Mouse (Mus musculus): ENCODE data around the gene Dnaaf3. TPM values are rescaled to one million over a fixed set of nuclear protein-coding genes. Genes with fewer than 3 reads are reported as not detected.

Dnaaf3 gene
- polyA plus RNA-seq, 1 experiment from 2014 or later, result 2.3 TPM

Other genes starting within 250 kb of the Dnaaf3 start
- gene Ncr1, start 194.7 kb downstream of the Dnaaf3 start, polyA plus RNA-seq (2018), result 0.26 TPM in 1 of 3 replicates, not detected in the others
- 0.06 to 0.14 TPM in 2 of 3 replicates, not detected in the other for gene Gp6, start 134.7 kb downstream of the Dnaaf3 start, polyA plus RNA-seq (2018)
- gene Rdh13, start 86.8 kb downstream of the Dnaaf3 start, polyA plus RNA-seq (2018), result 6.4 to 17.7 TPM (median 7.5 TPM) in 3 replicates
- gene Eps8l1, start 71.8 kb downstream of the Dnaaf3 start, polyA plus RNA-seq (2018), result 0.30 to 3.9 TPM (median 3.1 TPM) in 3 replicates
- 102 to 126 TPM (median 108 TPM) in 3 replicates for gene Ppp1r12c, start 30.8 kb downstream of the Dnaaf3 start, polyA plus RNA-seq (2018)
- gene Tnnt1, start 16.1 kb downstream of the Dnaaf3 start, polyA plus RNA-seq (2018), result 2.4 to 3.6 TPM (median 3.2 TPM) in 3 replicates
- 0.57 to 2.9 TPM (median 2.8 TPM) in 3 replicates for gene Tnni3, start 8.2 kb downstream of the Dnaaf3 start, polyA plus RNA-seq (2018)
- not detected in 3 replicates for gene Syt5, start 15.1 kb upstream of the Dnaaf3 start, polyA plus RNA-seq (2018)
- gene Ptprh, start 71.6 kb upstream of the Dnaaf3 start, polyA plus RNA-seq (2018), result not detected in 3 replicates
- 1.4 to 2.3 TPM (median 2.1 TPM) in 3 replicates for gene Tmem86b, start 99.0 kb upstream of the Dnaaf3 start, polyA plus RNA-seq (2018)
- gene Ppp6r1, start 126.6 kb upstream of the Dnaaf3 start, polyA plus RNA-seq (2018), result 68.2 to 77.4 TPM (median 74.2 TPM) in 3 replicates
- gene Hspbp1, start 152.6 kb upstream of the Dnaaf3 start, polyA plus RNA-seq (2018), result 13.6 to 44.2 TPM (median 27.9 TPM) in 3 replicates
- 0.07 TPM in 1 of 3 replicates, not detected in the others for gene Brsk1, start 158.2 kb upstream of the Dnaaf3 start, polyA plus RNA-seq (2018)
- gene Tmem150b, start 192.8 kb upstream of the Dnaaf3 start, polyA plus RNA-seq (2018), result 1.2 to 4.1 TPM (median 2.5 TPM) in 3 replicates
- gene Kmt5c, start 207.7 kb upstream of the Dnaaf3 start, polyA plus RNA-seq (2018), result 13.0 to 41.3 TPM (median 19.4 TPM) in 3 replicates
- 1.3 TPM in 1 of 3 replicates, not detected in the others for gene Cox6b2, start 220.6 kb upstream of the Dnaaf3 start, polyA plus RNA-seq (2018)
- not detected in 3 replicates for gene Fam71e2, start 238.8 kb upstream of the Dnaaf3 start, polyA plus RNA-seq (2018)

Measured in macrophage (primary cell).